Mouse (Mus musculus): ENCODE measurements at regions not wholly inside any gene's neighbourhood (a gene's known extent, or its start where the extent isn't known, plus 50 kb on each side); places are given as distances from the start of the nearest gene placed in this dataset.

DNA sequence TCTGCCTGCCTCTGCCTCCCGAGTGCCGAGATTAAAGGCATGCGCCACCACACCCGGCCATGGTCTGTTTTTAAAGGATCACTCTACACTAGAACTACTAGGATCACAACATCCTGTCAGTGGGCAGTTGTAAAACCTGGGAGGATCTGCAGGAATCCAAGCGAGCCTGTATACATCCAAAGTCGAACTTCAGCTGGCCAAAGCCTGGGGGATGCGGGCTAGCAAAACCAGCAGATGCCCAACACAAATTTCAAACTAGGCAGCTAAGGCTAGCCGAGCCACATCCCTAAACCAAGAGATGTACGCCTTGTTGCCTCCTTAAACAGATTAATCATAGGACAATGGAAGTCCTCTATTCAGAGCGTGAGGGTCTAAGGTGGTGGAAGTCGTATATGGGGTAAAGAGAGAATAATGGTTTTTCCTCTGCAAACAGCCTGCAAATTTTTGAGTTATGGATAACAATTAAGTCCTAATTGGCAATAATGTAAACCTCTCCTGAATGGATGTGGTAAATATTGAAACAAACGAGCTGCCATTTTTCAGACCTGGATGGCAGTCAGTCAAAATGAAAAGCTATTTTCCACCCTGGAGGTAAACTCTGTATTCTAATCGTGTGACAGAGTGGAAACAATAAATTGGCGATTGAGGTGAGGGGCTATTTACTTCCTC, 309.2 kb downstream of the Cbln4 start:
- Histone ChIP-seq H3K9me3 (replicated peaks; ENCODE audit: insufficient read depth, low read length) (no peaks in the 10 kb centered on the region), H3K4me3 (ENCODE audit: control insufficient read depth in 1 of 2, insufficient read depth in 1 of 2, low read depth in 2 of 2, low read length in 2 of 2) (no peak overlapping the region)
- TF ChIP-seq KAT2A (conservative IDR thresholded peaks at IDR 0.05; ENCODE audit: low read depth, low read length) (no peak), RAD21 (IDR thresholded peaks at IDR 0.05; ENCODE audit: low read depth, low read length) (no peak), ZMIZ1 (IDR thresholded peaks at IDR 0.05; ENCODE audit: low read depth, low read length) (no peak), CHD1 (IDR thresholded peaks at IDR 0.05; ENCODE audit: low read depth, low read length) (no peak), CHD2 (IDR thresholded peaks at IDR 0.05; ENCODE audit: low read length) (no peak)

DNA sequence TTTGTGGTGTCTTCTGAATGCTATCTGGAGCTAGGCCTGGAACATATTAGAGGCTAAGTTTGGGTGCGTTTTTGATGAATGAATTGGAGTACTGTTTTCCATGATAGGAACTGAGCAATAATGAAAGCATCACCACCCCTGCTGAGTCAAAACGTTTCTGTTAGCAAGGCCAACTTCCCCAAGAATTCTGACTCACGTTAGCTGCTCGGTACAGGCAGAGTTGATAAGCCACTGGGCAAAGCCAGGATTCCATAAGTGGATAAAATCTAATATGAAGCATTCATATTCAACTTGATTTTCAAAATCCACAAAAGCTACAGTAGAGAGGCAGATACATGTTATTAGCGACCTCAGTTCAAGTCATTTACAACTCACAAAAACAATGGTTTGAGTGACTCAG, 324.0 kb downstream of the Cbln4 start:
- no peak overlapping the region for H3K9ac ChIP-seq (ENCODE audit: control insufficient read depth, low read depth, low read length, poor library complexity, severe bottlenecking)
- H3K27ac ChIP-seq (ENCODE audit: control insufficient read depth, low read depth, low read length), result no peak overlapping the region
- no peak for TF ChIP-seq CHD2 (IDR thresholded peaks at IDR 0.05; ENCODE audit: low read length)
- TF ChIP-seq TBP (IDR thresholded peaks at IDR 0.05; ENCODE audit: low read depth, low read length), result no peak
- no peak for TF ChIP-seq MEF2A (IDR thresholded peaks at IDR 0.05; ENCODE audit: extremely low read depth, insufficient replicate concordance, low read depth, low read length, poor library complexity, severe bottlenecking)
- TF ChIP-seq ETS1 (IDR thresholded peaks at IDR 0.05; ENCODE audit: low read depth, low read length), result no peak
- no peak for TF ChIP-seq TAL1 (IDR thresholded peaks at IDR 0.05; ENCODE audit: low read length)
- TF ChIP-seq MAX (IDR thresholded peaks at IDR 0.05; ENCODE audit: low read length), result no peak
- no peak for TF ChIP-seq MYC (IDR thresholded peaks at IDR 0.05; ENCODE audit: low read depth, low read length)
- TF ChIP-seq SIN3A (IDR thresholded peaks at IDR 0.05; ENCODE audit: low read length), result no peak
- TF ChIP-seq GATA1 (IDR thresholded peaks at IDR 0.05; ENCODE audit: low read depth, low read length), result no peak
- no peak for TF ChIP-seq MAZ (IDR thresholded peaks at IDR 0.05; ENCODE audit: low read depth, low read length)
- TF ChIP-seq BHLHE40 (IDR thresholded peaks at IDR 0.05; ENCODE audit: borderline replicate concordance, low read depth, low read length), result no peak
- TF ChIP-seq TCF12 (IDR thresholded peaks at IDR 0.05; ENCODE audit: low read depth, low read length), result no peak
- no peak for TF ChIP-seq POLR2A (IDR thresholded peaks at IDR 0.05; ENCODE audit: control insufficient read depth in 1 of 2, insufficient read depth in 1 of 2, low read depth in 1 of 2, low read length in 2 of 2, poor library complexity in 1 of 2)
- no peak for TF ChIP-seq EP300 (IDR thresholded peaks at IDR 0.05; ENCODE audit: low read depth in 1 of 2, low read length in 2 of 2)
- TF ChIP-seq GABPA (IDR thresholded peaks at IDR 0.05; ENCODE audit: low read depth, low read length), result no peak
- TF ChIP-seq ZKSCAN1 (IDR thresholded peaks at IDR 0.05; ENCODE audit: low read depth, low read length), result no peak
- TF ChIP-seq CHD1 (IDR thresholded peaks at IDR 0.05; ENCODE audit: low read depth, low read length), result no peak
- no peak for TF ChIP-seq ZNF384 (IDR thresholded peaks at IDR 0.05; ENCODE audit: low read depth, low read length)
- TF ChIP-seq POLR2AphosphoS2 (IDR thresholded peaks at IDR 0.05; ENCODE audit: low read length), result no peak
- no peaks in the 10 kb centered on the region for H3K27me3 ChIP-seq (ENCODE audit: control insufficient read depth in 1 of 2, insufficient read depth in 2 of 2, low read length in 2 of 2)
- no peaks in the 10 kb centered on the region for H3K79me2 ChIP-seq (ENCODE audit: control insufficient read depth, insufficient read depth, low read length, poor library complexity)
- H3K9me3 ChIP-seq (replicated peaks; ENCODE audit: insufficient read depth, low read length), result no peaks in the 10 kb centered on the region
- H3K36me3 ChIP-seq (ENCODE audit: control insufficient read depth in 1 of 2, insufficient read depth in 2 of 2, low read length in 2 of 2), result no peaks in the 10 kb centered on the region
- H3K4me3 ChIP-seq (ENCODE audit: control insufficient read depth in 1 of 2, insufficient read depth in 1 of 2, low read depth in 2 of 2, low read length in 2 of 2), result no peak overlapping the region
- no peak for DNase-seq (ENCODE audit: low read depth, low spot score)
- H3K4me1 ChIP-seq (ENCODE audit: control insufficient read depth in 1 of 2, insufficient read depth in 2 of 2, low read length in 2 of 2), result no peaks in the 10 kb centered on the region

More for the DNA sequence above, 309.2 kb downstream of the Cbln4 start:
- H3K4me1 ChIP-seq (ENCODE audit: control insufficient read depth in 1 of 2, insufficient read depth in 2 of 2, low read length in 2 of 2), result no peaks in the 10 kb centered on the region
- H3K36me3 ChIP-seq (ENCODE audit: control insufficient read depth in 1 of 2, insufficient read depth in 2 of 2, low read length in 2 of 2), result no peaks in the 10 kb centered on the region
- H3K27me3 ChIP-seq (ENCODE audit: control insufficient read depth in 1 of 2, insufficient read depth in 2 of 2, low read length in 2 of 2), result no peaks in the 10 kb centered on the region
- H3K9ac ChIP-seq (ENCODE audit: control insufficient read depth, low read depth, low read length, poor library complexity, severe bottlenecking), result no peak overlapping the region
- H3K79me2 ChIP-seq (ENCODE audit: control insufficient read depth, insufficient read depth, low read length, poor library complexity), result no peaks in the 10 kb centered on the region
- no peak for DNase-seq (ENCODE audit: low read depth, low spot score)
- no peak overlapping the region for H3K27ac ChIP-seq (ENCODE audit: control insufficient read depth, low read depth, low read length)

All from MEL (cell line).